Mouse (Mus musculus) intestine, postnatal 0 days (tissue): ENCODE measurements at regions not wholly inside any gene's neighbourhood (a gene's known extent, or its start where the extent isn't known, plus 50 kb on each side); places are given as distances from the start of the nearest gene placed in this dataset.
A peak's percentile ranks its signal among the peaks of the same experiment; 100 is the strongest.

Source experiments
- ATAC-seq: fragments of 200-750 bp; cut with Nextera tagmentation; 2 replicates; pipeline ENCODE4 v1.8.0; 2017; ENCODE audit warnings: mild to moderate bottlenecking, moderate TSS enrichment, moderate library complexity
- H3K27ac ChIP-seq: fragments of 300-500 bp; sonication (generic); 2 replicates; pipeline ENCODE4 v1.5.1; 2014; ENCODE audit warnings: mild to moderate bottlenecking, low read depth, low read length, moderate library complexity
- H3K27me3 ChIP-seq: fragments of 300-500 bp; sonication (generic); replicated peaks from 2 replicates; pipeline ENCODE4 v1.6.1; 2014; ENCODE audit warnings: low read length, mixed read lengths; ENCODE audit not compliant: control insufficient read depth, insufficient read depth
- H3K36me3 ChIP-seq: fragments of 300-500 bp; sonication (generic); 2 replicates; pipeline ENCODE4 v1.6.1; 2014; ENCODE audit warnings: mild to moderate bottlenecking, moderate library complexity; ENCODE audit not compliant: control insufficient read depth, insufficient read depth
- H3K4me1 ChIP-seq: fragments of 300-500 bp; sonication (generic); replicated peaks from 2 replicates; pipeline ENCODE4 v1.6.1; 2014; ENCODE audit warnings: antibody characterized with exemption, low read length, mixed read lengths; ENCODE audit not compliant: control insufficient read depth, insufficient read depth
- H3K4me2 ChIP-seq: fragments of 300-500 bp; sonication (generic); replicated peaks from 2 replicates; pipeline ENCODE4 v1.6.1; 2014; ENCODE audit warnings: low read depth, mild to moderate bottlenecking, moderate library complexity
- H3K4me3 ChIP-seq: fragments of 300-500 bp; sonication (generic); 2 replicates; pipeline ENCODE4 v1.5.1; 2014; ENCODE audit warnings: low read depth, low read length
- H3K9ac ChIP-seq: fragments of 300-500 bp; sonication (generic); 2 replicates; pipeline ENCODE4 v1.6.1; 2014; ENCODE audit warnings: mild to moderate bottlenecking, low read depth, low read length
- H3K9me3 ChIP-seq: fragments of 300-500 bp; sonication (generic); 2 replicates; pipeline ENCODE4 v1.6.1; 2016; ENCODE audit warnings: mixed run types; ENCODE audit not compliant: control insufficient read depth
- CTCF ChIP-seq: sonication (generic); IDR thresholded peaks from 2 replicates; pipeline ENCODE4 v1.5.1; 2016; ENCODE audit warnings: low read depth, mild to moderate bottlenecking, control low read depth, antibody characterized with exemption, moderate library complexity
- WGBS: fragments of 180-500 bp; shearing (Covaris S2); extraction: QIAGEN DNeasy Blood & Tissue Kit; methylation state at CpG from one replicate; pipeline ENCODE4 v1.1.7; 2014; 5-methylcytosine and 5-hydroxymethylcytosine counted together

DNA sequence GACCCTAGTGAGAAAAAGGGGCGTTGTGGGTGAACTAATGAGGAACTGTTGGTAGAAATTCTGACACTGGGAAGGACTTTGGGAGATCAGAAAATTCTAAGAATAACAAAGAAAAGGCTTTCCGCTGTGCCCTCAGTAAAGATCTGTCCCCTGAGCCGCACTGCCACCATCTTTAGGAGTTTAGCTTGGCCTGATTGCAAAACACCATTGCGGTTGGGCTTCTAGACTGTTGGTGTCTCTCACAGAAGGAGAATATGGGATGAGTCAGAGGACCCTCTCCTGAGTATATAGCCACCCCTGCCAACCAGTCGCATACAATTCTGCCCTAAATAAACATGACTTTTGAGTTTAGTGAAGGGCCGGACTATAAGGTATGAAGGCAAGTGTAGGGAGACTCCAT lies 147.5 kb upstream of the Nrip1 start:
- no peaks in the 10 kb centered on the region for H3K27me3 ChIP-seq
- H3K36me3 ChIP-seq: no peaks in the 10 kb centered on the region
- H3K4me3 ChIP-seq: no peak overlapping the region
- no peak for TF ChIP-seq CTCF
- H3K4me2 ChIP-seq: no peak overlapping the region
- ATAC-seq: no peak
- no peaks in the 10 kb centered on the region for H3K9me3 ChIP-seq
- WGBS: 95% methylated on average over 6 of the region's 6 CpGs
- no peak overlapping the region for H3K9ac ChIP-seq
- no peaks in the 10 kb centered on the region for H3K4me1 ChIP-seq
- no peak overlapping the region for H3K27ac ChIP-seq

DNA sequence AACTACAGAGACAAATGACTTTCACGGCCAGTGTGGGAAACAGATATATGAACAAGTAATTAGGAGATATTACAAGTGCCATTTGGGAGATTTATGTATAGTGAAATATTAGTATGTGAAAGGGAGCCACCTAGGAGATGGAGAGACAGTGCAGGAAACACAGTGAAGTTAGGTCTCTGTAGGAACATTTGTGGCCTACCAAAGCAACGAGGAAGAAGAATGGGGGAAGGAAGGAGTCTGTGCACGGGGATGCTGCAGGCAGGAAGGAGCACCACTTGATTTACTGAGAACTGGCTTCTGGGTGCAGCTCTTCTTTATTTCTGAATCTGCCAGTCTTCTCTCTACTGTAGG lies 147.0 kb upstream of the Nrip1 start:
- 66% methylated on average over 3 of the region's 3 CpGs for WGBS
- Histone ChIP-seq H3K9me3 (no peaks in the 10 kb centered on the region), H3K27me3 (no peaks in the 10 kb centered on the region), H3K27ac (no peak overlapping the region), H3K4me2 (no peak overlapping the region), H3K4me1 (no peaks in the 10 kb centered on the region), H3K4me3 (no peak overlapping the region), H3K36me3 (no peaks in the 10 kb centered on the region), H3K9ac (no peak overlapping the region)
- ATAC-seq: no peak
- no peak for TF ChIP-seq CTCF

DNA sequence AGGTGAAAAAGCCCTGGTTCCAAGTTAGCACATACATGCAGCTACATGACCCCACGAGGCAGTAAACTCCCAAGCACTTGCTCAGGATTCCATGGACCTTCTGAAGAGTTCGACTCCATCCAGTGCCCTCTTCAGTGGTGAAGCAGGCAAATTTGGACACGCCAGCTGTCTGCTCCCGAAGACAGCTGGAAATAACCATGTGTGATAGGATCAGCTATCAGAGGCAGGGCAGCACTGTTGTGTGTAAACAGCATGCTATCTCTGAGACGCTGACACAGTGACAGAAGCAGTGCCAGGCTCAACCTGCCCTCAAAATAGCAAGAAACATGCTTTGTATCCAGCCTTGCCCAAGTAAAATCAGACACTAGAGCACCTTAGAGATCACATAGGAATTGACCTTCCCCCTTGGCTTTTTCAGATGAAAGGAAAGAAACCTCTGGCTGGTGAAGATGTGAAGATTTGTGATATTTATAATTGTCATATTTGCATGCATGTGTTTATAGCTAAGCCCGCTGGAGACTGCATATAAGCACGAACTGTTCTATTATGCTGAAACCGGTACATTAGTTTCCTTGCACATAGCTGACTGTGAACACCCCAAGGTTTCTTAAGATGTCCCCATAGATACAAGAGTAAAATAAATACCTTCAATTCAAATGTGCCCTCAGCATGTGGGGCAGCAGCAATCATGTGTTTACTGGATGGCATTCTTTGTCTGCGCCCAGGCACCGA lies 146.4 kb upstream of the Nrip1 start:
- TF ChIP-seq CTCF: no peak
- Histone ChIP-seq H3K4me2 (no peak overlapping the region), H3K9me3 (no peaks in the 10 kb centered on the region), H3K36me3 (no peaks in the 10 kb centered on the region), H3K9ac (no peak overlapping the region), H3K27ac (no peak overlapping the region), H3K27me3 (no peaks in the 10 kb centered on the region), H3K4me3 (no peak overlapping the region), H3K4me1 (no peaks in the 10 kb centered on the region)
- WGBS: 81% methylated on average over 10 of the region's 10 CpGs
- no peak for ATAC-seq

DNA sequence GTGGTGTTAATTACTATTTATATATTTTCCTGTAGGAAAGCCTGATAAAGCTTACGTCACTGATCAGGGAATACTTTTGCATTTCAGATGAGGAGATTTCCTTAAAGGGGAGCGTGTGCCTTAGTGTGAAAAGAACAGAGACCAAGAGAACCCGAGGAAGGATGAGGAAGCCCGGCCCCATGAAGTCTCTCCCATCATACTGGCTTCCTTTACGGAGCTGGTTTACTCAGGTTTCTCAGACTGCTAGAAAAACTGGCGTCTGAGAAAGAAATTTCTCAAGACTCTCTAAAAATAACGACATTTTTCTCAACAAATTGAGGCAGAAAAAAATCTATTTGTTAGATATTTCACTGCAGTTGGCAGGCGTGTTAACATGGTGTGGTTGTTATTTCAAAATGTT lies 137.2 kb upstream of the Nrip1 start:
- Histone ChIP-seq H3K4me3 (no peak overlapping the region), H3K36me3 (no peaks in the 10 kb centered on the region), H3K4me2 (no peak overlapping the region), H3K9ac (no peak overlapping the region), H3K27me3 (no peaks in the 10 kb centered on the region), H3K27ac (no peak overlapping the region), H3K4me1 (no peaks in the 10 kb centered on the region), H3K9me3 (no peaks in the 10 kb centered on the region)
- 63% methylated on average over 8 of the region's 8 CpGs for WGBS
- ATAC-seq: no peak
- TF ChIP-seq CTCF: no peak

DNA sequence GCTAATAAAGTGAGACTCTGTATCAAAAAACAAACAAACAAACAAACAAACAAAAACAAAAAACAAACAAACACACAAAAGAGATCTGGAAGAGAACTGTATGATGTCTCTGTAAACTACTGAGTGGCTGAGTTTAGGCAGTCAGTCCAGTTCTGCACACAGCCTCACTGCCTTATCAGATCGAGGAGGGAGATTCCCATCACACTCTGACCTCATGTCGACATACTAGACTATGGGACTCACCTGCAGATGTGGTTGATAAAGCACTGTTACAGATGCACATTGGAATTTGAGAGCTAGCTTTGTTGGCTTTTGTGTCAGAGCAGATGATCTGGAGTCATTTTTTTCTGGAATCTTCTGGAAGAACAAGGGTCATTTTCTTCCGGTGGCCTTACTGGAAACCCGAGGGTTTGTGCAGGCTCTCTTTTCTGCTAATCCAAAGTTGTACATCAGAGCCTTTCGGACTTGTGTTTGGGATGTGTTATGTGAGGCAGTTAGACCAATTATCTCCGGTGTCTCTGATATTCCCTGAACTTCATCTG lies 135.6 kb upstream of the Nrip1 start:
- WGBS: 77% methylated on average over 6 of the region's 6 CpGs
- no peaks in the 10 kb centered on the region for H3K27me3 ChIP-seq
- TF ChIP-seq CTCF: no peak
- H3K9me3 ChIP-seq: no peaks in the 10 kb centered on the region
- H3K4me2 ChIP-seq: no peak overlapping the region
- no peak overlapping the region for H3K4me3 ChIP-seq
- H3K27ac ChIP-seq: no peak overlapping the region
- no peaks in the 10 kb centered on the region for H3K36me3 ChIP-seq
- no peaks in the 10 kb centered on the region for H3K4me1 ChIP-seq
- H3K9ac ChIP-seq: no peak overlapping the region
- no peak for ATAC-seq

DNA sequence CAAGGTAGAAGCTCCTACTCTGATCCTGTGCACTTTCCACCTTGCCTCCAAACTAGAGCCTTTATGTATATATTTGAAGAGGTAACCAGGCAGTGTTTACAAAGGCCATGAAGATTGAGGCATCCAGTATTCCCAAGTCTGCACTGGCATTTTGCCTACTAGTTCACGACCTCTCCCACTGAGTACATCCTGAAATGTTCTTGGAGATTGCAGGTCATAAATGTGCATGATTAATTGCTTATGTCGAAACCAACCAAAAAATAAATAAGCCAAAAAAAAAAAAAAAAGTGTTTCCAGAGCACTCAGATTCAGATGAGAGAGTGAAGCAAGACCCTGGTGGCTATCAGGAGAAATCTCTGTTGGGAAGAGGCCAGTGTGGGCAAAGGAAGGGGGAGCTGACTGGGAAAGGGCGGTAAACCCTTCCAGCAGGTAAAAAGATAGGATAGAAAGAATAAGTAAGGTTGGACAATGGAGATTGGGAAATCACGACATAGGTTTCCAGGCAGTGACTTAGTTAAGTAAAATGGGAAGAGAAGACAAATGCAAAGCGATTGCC lies 133.6 kb upstream of the Nrip1 start:
- no peaks in the 10 kb centered on the region for H3K36me3 ChIP-seq
- no peak overlapping the region for H3K9ac ChIP-seq
- no peaks in the 10 kb centered on the region for H3K9me3 ChIP-seq
- H3K4me2 ChIP-seq: no peak overlapping the region
- 46% methylated on average over 5 of the region's 5 CpGs for WGBS
- ATAC-seq: 0 out of 2 replicates have a peak, but pooled peaks have one; percentile 28
- no peak overlapping the region for H3K27ac ChIP-seq
- no peaks in the 10 kb centered on the region for H3K27me3 ChIP-seq
- H3K4me1 ChIP-seq: no peaks in the 10 kb centered on the region
- H3K4me3 ChIP-seq: no peak overlapping the region
- no peak for TF ChIP-seq CTCF
